Mouse (Mus musculus): ENCODE data around the gene Mcub.

- TF ChIP-seq CTCF (IDR thresholded peaks at IDR 0.05; ENCODE audit: low read depth) (no peak), EP300 (optimal IDR thresholded peaks at IDR 0.05) (no peak)
Measured at GRCm38 (mm10) chr3:130000926-130001325, 30.9 kb upstream of the Mcub start.

Measured in stomach, postnatal 0 days (tissue).